In genomic region chr4:107820856-107821619, GRCm38 (mm10) we compare ENCODE assay signal across 9 mouse cellular contexts. TPM values are rescaled to one million over a fixed set of nuclear protein-coding genes. Genes with fewer than 3 reads are reported as not detected.
DNase-seq lines count a peak whose midpoint lies in the region; ATAC-seq lines count a peak whose summit lies in the region.
"Had no signal": no experiment of that assay in that cellular context is flagged by ENCODE, and none has a peak within 500 bp of the region (broad histone marks: within the 10 kb centered on the region; RNA-seq: fewer than 3 reads in every experiment).

No protein-coding gene starts in this region.

- ATAC-seq in lung, embryonic 16.5 days (ENCODE audit: low read depth) = peak; percentile 59

- peaks cover 8% of the 10 kb centered on the region for H3K4me1 ChIP-seq in lung, embryonic 16.5 days (replicated peaks; ENCODE audit: control insufficient read depth, insufficient read depth, low read length)

- H3K4me3 ChIP-seq in lung, embryonic 16.5 days (ENCODE audit: low read length) = no peak overlapping the region
- H3K4me3 ChIP-seq: limb, embryonic 13.5 days had no signal

- H3K27ac ChIP-seq in lung, embryonic 16.5 days (ENCODE audit: low read length) = no peak overlapping the region
- H3K27ac ChIP-seq: limb, embryonic 13.5 days had no signal

- no peaks in the 10 kb centered on the region for H3K9me3 ChIP-seq in lung, embryonic 16.5 days (ENCODE audit: control insufficient read depth, low read length)
- H3K9me3 ChIP-seq: limb, embryonic 13.5 days had no signal

- H3K36me3 ChIP-seq in lung, embryonic 16.5 days (ENCODE audit: control insufficient read depth, insufficient read depth, low read length) = no peaks in the 10 kb centered on the region
- H3K36me3 ChIP-seq: limb, embryonic 13.5 days had no signal

- H3K9ac ChIP-seq in lung, embryonic 16.5 days (ENCODE audit: low read length) = no peak overlapping the region
- H3K9ac ChIP-seq: limb, embryonic 13.5 days had no signal

- 64% methylated on average over 8 of the region's 8 CpGs for WGBS in lung, embryonic 16.5 days

- H3K4me2 ChIP-seq in lung, embryonic 16.5 days (ENCODE audit: low read depth, low read length) = no peak overlapping the region
- H3K4me2 ChIP-seq: limb, embryonic 13.5 days had no signal

- H3K27me3 ChIP-seq in lung, embryonic 16.5 days (ENCODE audit: control insufficient read depth, insufficient read depth, low read depth, low read length) = no peaks in the 10 kb centered on the region
- H3K27me3 ChIP-seq: limb, embryonic 13.5 days had no signal

- DNase-seq in lung, postnatal 14 days = no peak
- peak; percentile 94 to 95 for DNase-seq in cerebellum, postnatal 25 days
- peak; percentile 62 for DNase-seq in heart, postnatal 4 days
- DNase-seq in skeletal muscle tissue, adult 2 months (ENCODE audit: low read depth, low spot score) = peak; percentile 44
- DNase-seq in urinary bladder, postnatal 4 days (ENCODE audit: low spot score in 2 of 2) = no peak
- DNase-seq in thymus, postnatal 14 days = no peak
- DNase-seq: right cerebral cortex, postnatal 4 days had no signal

RNA-seq across cellular contexts. Expression of gene Lrp8, which starts 19.0 kb away (rescaled TPM):
- polyA plus RNA-seq in lung, embryonic 16.5 days (2015; fragmentation: Nextera tagmentation; extraction: Ambion mirVana) = 0.26 and 0.40 TPM in 2 replicates
- 1 to 10 TPM; 1.7 to 1.8 TPM for total RNA-seq in heart, postnatal 4 days (2021)

RNA-seq across cellular contexts. Expression of gene Magoh, which starts 58.5 kb away (rescaled TPM):
- polyA plus RNA-seq in lung, embryonic 16.5 days (2015; fragmentation: Nextera tagmentation; extraction: Ambion mirVana) = 176 and 181 TPM in 2 replicates
- total RNA-seq in heart, postnatal 4 days (2021) = 10 to 100 TPM; 69.6 to 79.9 TPM

Comparison
In these comparisons a context has a peak if more than half of its experiments do, and no peak if none do; other contexts are left out.
1. DNase-seq: peak in cerebellum, postnatal 25 days (2 of 2), heart, postnatal 4 days (single experiment) and skeletal muscle tissue, adult 2 months (single experiment); none in lung, postnatal 14 days (single experiment), urinary bladder, postnatal 4 days (0 of 2) and thymus, postnatal 14 days (single experiment).